ENCODE assay signal across 9 mouse cellular contexts in the genomic region with DNA sequence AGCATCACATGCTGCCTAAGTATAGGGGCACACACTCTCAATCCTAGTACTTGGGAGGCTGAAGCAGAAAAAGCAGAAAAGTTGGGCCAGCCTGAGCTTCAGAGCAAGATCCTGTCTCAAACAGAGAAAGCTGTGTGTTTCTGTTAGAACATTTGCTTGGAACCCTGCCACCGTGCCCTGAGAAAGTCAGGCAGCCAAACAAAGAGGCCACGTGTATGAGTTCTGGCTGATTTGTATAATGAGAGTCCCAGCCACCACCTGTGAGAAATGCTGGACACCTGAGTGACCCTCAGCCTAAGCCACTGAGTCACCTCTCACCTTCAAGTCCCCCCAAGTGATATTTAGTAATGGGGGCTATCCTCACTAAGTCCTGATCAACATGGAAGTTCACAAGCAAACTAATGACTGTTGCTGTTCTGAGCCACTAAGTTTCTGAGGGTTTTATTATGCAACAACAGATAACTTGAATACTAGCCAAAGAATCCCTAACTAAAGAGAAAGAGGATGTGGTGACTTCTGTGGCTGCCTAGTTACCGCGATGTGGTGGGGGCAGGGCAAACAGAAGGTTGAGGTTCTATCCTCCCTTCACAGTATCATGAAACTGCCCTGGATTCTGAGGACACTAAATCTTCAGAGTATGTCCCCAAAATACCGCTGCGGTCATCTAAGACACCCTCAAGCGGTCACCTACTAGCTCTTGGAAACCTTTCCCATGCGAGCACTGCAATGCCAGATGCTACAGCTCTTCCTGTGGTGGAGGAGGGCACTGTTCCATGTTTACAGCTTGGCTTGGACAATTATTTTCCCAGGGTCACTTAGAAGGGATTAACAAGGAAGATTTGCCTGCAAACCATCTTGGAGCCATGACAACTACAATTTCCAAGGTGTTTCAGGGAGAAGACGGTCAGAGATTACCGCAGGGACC. TPM values are rescaled to one million over a fixed set of nuclear protein-coding genes. Genes with fewer than 3 reads are reported as not detected.
A peak's percentile ranks its signal among the peaks of the same experiment; 100 is the strongest.
DNase-seq lines count a peak whose midpoint lies in the region; ATAC-seq and TF ChIP-seq lines count a peak whose summit lies in the region.
"Had no signal": no experiment of that assay in that cellular context is flagged by ENCODE, and none has a peak within 500 bp of the region (broad histone marks: within the 10 kb centered on the region; RNA-seq: fewer than 3 reads in every experiment).

No protein-coding gene starts in this region.

- ATAC-seq in kidney, embryonic 14.5 days (ENCODE audit: low FRiP score, low TSS enrichment): no peak
- no peak for ATAC-seq in midbrain, postnatal 0 days (ENCODE audit: low FRiP score)

- DNase-seq in kidney, adult 2 months: peak; percentile 36
- DNase-seq in cerebellum, adult 18-20 months: peak; percentile 81 to 82
- peak; percentile 34 to 74 for DNase-seq in layer of hippocampus, adult 18-20 months (ENCODE audit: low spot score in 2 of 2)
- DNase-seq in adrenal gland, postnatal 14 days: no peak
- DNase-seq in midbrain, postnatal 0 days (ENCODE audit: low spot score): no peak
- DNase-seq in adrenal gland, adult 2 months: no peak

- 69% methylated on average over 10 of the region's 10 CpGs for WGBS in kidney, adult 2 months
- WGBS in kidney, embryonic 14.5 days: 90% methylated on average over 10 of the region's 10 CpGs
- WGBS in small intestine, adult 2 months: 57% methylated on average over 10 of the region's 10 CpGs
- WGBS in midbrain, postnatal 0 days: 90% methylated on average over 10 of the region's 10 CpGs

- H3K4me2 ChIP-seq in kidney, embryonic 14.5 days (replicated peaks; ENCODE audit: low read depth, low read length): no peak overlapping the region
- H3K4me2 ChIP-seq in midbrain, postnatal 0 days (ENCODE audit: low read depth, low read length, poor library complexity, severe bottlenecking): no peak overlapping the region
- H3K4me2 ChIP-seq: liver, embryonic 15.5 days had no signal

- peaks cover 7% of the 10 kb centered on the region; the same call in 1 of the 2 replicates for H3K9me3 ChIP-seq in kidney, embryonic 14.5 days (ENCODE audit: control insufficient read depth, low read length)
- peaks cover 4% of the 10 kb centered on the region; the same call in 1 of the 2 replicates for H3K9me3 ChIP-seq in midbrain, postnatal 0 days (ENCODE audit: low read length)
- H3K9me3 ChIP-seq: liver, embryonic 15.5 days had no signal

- H3K4me3 ChIP-seq in kidney, adult 2 months (ENCODE audit: insufficient read depth, low read depth, low read length): no peak overlapping the region
- H3K4me3 ChIP-seq in kidney, embryonic 14.5 days (ENCODE audit: low read length): no peak overlapping the region
- no peak overlapping the region for H3K4me3 ChIP-seq in small intestine, adult 2 months (ENCODE audit: low read depth, low read length)
- no peak overlapping the region for H3K4me3 ChIP-seq in midbrain, postnatal 0 days (ENCODE audit: low read depth, low read length)
- H3K4me3 ChIP-seq: liver, embryonic 15.5 days had no signal

- no peaks in the 10 kb centered on the region; the same call in 1 of the 2 replicates for H3K4me1 ChIP-seq in kidney, adult 2 months (ENCODE audit: control insufficient read depth, insufficient read depth, low read length)
- no peaks in the 10 kb centered on the region for H3K4me1 ChIP-seq in kidney, embryonic 14.5 days (ENCODE audit: control insufficient read depth, insufficient read depth, low read length)
- H3K4me1 ChIP-seq in small intestine, adult 2 months (ENCODE audit: control insufficient read depth, insufficient read depth, insufficient read length, low read length): peaks cover 10% of the 10 kb centered on the region; the same call in 1 of the 2 replicates
- no peaks in the 10 kb centered on the region for H3K4me1 ChIP-seq in midbrain, postnatal 0 days (ENCODE audit: insufficient read depth, low read length)
- H3K4me1 ChIP-seq: liver, embryonic 15.5 days had no signal

- no peak for TF ChIP-seq POLR2A in kidney, adult 2 months (IDR thresholded peaks at IDR 0.05; ENCODE audit: low read depth, low read length)
- TF ChIP-seq POLR2A in small intestine, adult 2 months (IDR thresholded peaks at IDR 0.05; ENCODE audit: low read depth, low read length): no peak

- H3K36me3 ChIP-seq in kidney, adult 2 months (ENCODE audit: control insufficient read depth, insufficient read depth, low read length): no peaks in the 10 kb centered on the region
- H3K36me3 ChIP-seq in kidney, embryonic 14.5 days (ENCODE audit: control insufficient read depth, insufficient read depth, low read length): no peaks in the 10 kb centered on the region
- H3K36me3 ChIP-seq in small intestine, adult 2 months (ENCODE audit: control insufficient read depth, insufficient read depth, low read length): no peaks in the 10 kb centered on the region
- H3K36me3 ChIP-seq in midbrain, postnatal 0 days (ENCODE audit: insufficient read depth, low read length): no peaks in the 10 kb centered on the region
- H3K36me3 ChIP-seq: liver, embryonic 15.5 days had no signal

- no peaks in the 10 kb centered on the region for H3K27me3 ChIP-seq in kidney, adult 2 months (replicated peaks; ENCODE audit: control insufficient read depth, insufficient read depth, low read length)
- H3K27me3 ChIP-seq in kidney, embryonic 14.5 days (ENCODE audit: control insufficient read depth, insufficient read depth, low read length): no peaks in the 10 kb centered on the region
- H3K27me3 ChIP-seq in small intestine, adult 2 months (ENCODE audit: control insufficient read depth, insufficient read depth, low read length): no peaks in the 10 kb centered on the region
- no peaks in the 10 kb centered on the region for H3K27me3 ChIP-seq in midbrain, postnatal 0 days (ENCODE audit: insufficient read depth, low read length)
- H3K27me3 ChIP-seq: liver, embryonic 15.5 days had no signal

- no peak overlapping the region for H3K27ac ChIP-seq in kidney, adult 2 months (ENCODE audit: insufficient read depth, low read depth, low read length)
- no peak overlapping the region for H3K27ac ChIP-seq in kidney, embryonic 14.5 days (ENCODE audit: low read depth, low read length)
- peak overlapping the region; percentile 62 for H3K27ac ChIP-seq in small intestine, adult 2 months (ENCODE audit: insufficient read depth, low read depth, low read length)
- H3K27ac ChIP-seq in midbrain, postnatal 0 days (ENCODE audit: low read depth, low read length): no peak overlapping the region
- H3K27ac ChIP-seq: liver, embryonic 15.5 days had no signal

- no peak overlapping the region for H3K9ac ChIP-seq in kidney, embryonic 14.5 days (ENCODE audit: low read depth, low read length)
- no peak overlapping the region for H3K9ac ChIP-seq in midbrain, postnatal 0 days (replicated peaks; ENCODE audit: low read length, poor library complexity, severe bottlenecking)
- H3K9ac ChIP-seq: liver, embryonic 15.5 days had no signal

- no peak for TF ChIP-seq CTCF in kidney, adult 2 months (conservative IDR thresholded peaks at IDR 0.05; ENCODE audit: insufficient read depth, insufficient read length, low read depth, low read length)
- TF ChIP-seq CTCF in small intestine, adult 2 months (IDR thresholded peaks at IDR 0.05; ENCODE audit: extremely low read depth, insufficient read length, insufficient replicate concordance, low read depth, low read length): no peak
- TF ChIP-seq CTCF in midbrain, postnatal 0 days (IDR thresholded peaks at IDR 0.05): no peak

RNA-seq across cellular contexts. Expression of gene Actbl2, which starts 31.9 kb away (rescaled TPM):
- not detected in 2 replicates for polyA plus RNA-seq in kidney, adult 2 months (2012; rRNA removed)
- not detected in 2 replicates for polyA plus RNA-seq in kidney, embryonic 14.5 days (2014; fragmentation: Nextera tagmentation; extraction: Ambion mirVana)
- total RNA-seq in layer of hippocampus, adult 18-20 months (2021): not detected
- not detected in 2 replicates for polyA plus RNA-seq in small intestine, adult 2 months (2012; rRNA removed)
- not detected in 2 replicates for total RNA-seq in adrenal gland, postnatal 14 days (2021)
- not detected in 2 replicates for total RNA-seq in midbrain, postnatal 0 days (2014; rRNA removed)
- not detected in 2 replicates for polyA plus RNA-seq in midbrain, postnatal 0 days (2015; fragmentation: Nextera tagmentation; extraction: Ambion mirVana)
- not detected for total RNA-seq in adrenal gland, adult 2 months (2021)
- not detected in 2 replicates for polyA plus RNA-seq in adrenal gland, adult 2 months (2012; rRNA removed)
- polyA plus RNA-seq: liver, embryonic 15.5 days had no signal

Comparison
In these comparisons a context has a peak if more than half of its experiments do, and no peak if none do; other contexts are left out.
1. DNase-seq: peak in kidney, adult 2 months (single experiment), cerebellum, adult 18-20 months (2 of 2) and layer of hippocampus, adult 18-20 months (2 of 2); none in adrenal gland, postnatal 14 days (single experiment), midbrain, postnatal 0 days (single experiment) and adrenal gland, adult 2 months (single experiment).